Mouse (Mus musculus): ENCODE results near the gene Slc33a1. TPM values are rescaled to one million over a fixed set of nuclear protein-coding genes. Genes with fewer than 3 reads are reported as not detected.
A peak's percentile ranks its signal among the peaks of the same experiment; 100 is the strongest.

The Slc33a1 gene
- 16.5 and 17.6 TPM in 2 replicates for polyA plus RNA-seq (2015; fragmentation: Nextera tagmentation; extraction: Ambion mirVana)

DNA sequence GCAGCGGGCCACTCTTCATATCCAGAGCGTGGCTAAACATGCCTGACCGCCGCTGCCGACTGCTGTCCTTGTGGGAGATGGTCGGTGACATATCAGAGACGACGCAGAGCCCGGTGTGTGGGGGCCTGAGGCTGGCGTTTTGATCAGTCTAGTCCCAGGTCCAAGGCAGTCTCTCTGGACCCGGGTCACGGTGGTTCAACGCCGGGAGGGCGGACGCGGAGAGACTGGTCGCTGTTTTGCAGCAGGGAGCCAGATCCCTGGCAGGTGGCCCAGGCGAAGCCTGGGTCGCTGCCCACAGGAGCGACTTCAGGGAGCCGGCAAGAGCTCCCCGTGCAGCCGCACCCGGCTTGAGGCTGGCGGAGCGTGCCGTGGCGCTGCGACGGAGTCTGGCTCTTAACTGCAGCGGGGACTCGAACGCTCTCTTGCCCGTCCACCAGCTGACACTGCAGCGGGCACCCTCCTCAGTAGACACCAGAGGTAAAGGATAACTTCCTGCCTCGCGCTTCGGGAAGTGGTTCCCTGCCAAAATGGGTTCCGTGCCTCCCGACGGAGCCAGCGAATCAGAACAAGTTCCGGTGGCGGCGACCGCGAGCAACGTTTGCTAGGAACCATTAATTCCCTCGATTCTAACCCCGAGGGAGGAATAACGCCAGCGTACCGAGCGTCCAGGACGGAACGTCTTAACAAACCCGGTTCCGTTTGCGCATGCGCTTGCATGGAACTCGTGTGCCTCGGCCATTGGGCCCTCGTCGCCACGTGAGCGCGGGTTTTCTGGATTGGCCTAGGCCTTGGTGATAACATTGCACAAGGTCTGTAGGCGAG is at the start of gene Slc33a1:
Gene Slc33a1 (minus strand): TSS at position 669 of the 822 bp plus-strand sequence.
- WGBS = under 1% methylated on average over 69 of the region's 69 CpGs
- H3K27ac ChIP-seq = peak within 1 kb of the TSS; percentile 91
- peak within 1 kb of the TSS; percentile 80 for H3K9ac ChIP-seq
- no peaks in the 10 kb centered on the region for H3K36me3 ChIP-seq
- peak within 1 kb of the TSS; percentile 71 for H3K4me2 ChIP-seq
- peaks cover 10% of the 10 kb centered on the region; the same call in 1 of the 2 replicates for H3K4me1 ChIP-seq
- ATAC-seq (ENCODE audit: insufficient number of reproducible peaks, low FRiP score, low TSS enrichment, low read depth) = peak; percentile 94
- peaks cover 3% of the 10 kb centered on the region; the same call in 1 of the 2 replicates for H3K27me3 ChIP-seq
- H3K9me3 ChIP-seq = no peaks in the 10 kb centered on the region
- H3K4me3 ChIP-seq = peak within 1 kb of the TSS; percentile 94

GRCm38 (mm10) chr3:63988722-63989440 is 24.3 kb upstream of the Slc33a1 start:
- 89% methylated on average over 3 of the region's 3 CpGs for WGBS
- H3K9ac ChIP-seq = no peak overlapping the region
- no peaks in the 10 kb centered on the region for H3K4me1 ChIP-seq
- no peak for ATAC-seq (ENCODE audit: insufficient number of reproducible peaks, low FRiP score, low TSS enrichment, low read depth)
- no peak overlapping the region for H3K4me3 ChIP-seq
- no peaks in the 10 kb centered on the region for H3K9me3 ChIP-seq
- no peak overlapping the region for H3K4me2 ChIP-seq
- no peaks in the 10 kb centered on the region for H3K27me3 ChIP-seq
- H3K27ac ChIP-seq = no peak overlapping the region
- peaks cover 54% of the 10 kb centered on the region for H3K36me3 ChIP-seq

DNA sequence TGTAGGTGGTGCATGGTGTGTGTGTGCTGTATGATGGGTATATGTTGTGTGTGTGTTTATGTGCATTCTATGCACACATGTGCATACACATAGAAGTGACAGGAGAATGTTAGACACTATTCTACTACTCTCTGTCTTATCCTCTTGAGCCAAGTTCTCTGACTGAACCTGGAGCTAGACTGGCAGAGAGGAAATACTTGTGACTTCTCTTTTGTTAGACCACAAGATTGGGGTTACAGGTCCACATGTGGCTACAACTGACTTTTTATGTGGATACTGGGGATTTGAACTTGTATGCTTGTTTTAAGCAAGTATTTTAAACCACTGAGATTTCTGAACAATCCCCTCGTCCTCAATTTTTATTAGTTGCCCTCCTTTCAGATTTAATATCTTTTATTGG is 22.1 kb upstream of the Slc33a1 start:
- whole genome bisulfite sequencing = 55% methylated on average over 1 of the region's 1 CpGs
- no peak overlapping the region for H3K9ac ChIP-seq
- no peaks in the 10 kb centered on the region for H3K27me3 ChIP-seq
- H3K36me3 ChIP-seq = peaks cover 43% of the 10 kb centered on the region
- no peaks in the 10 kb centered on the region for H3K9me3 ChIP-seq
- no peak overlapping the region for H3K4me2 ChIP-seq
- H3K27ac ChIP-seq = no peak overlapping the region
- H3K4me3 ChIP-seq = no peak overlapping the region
- no peaks in the 10 kb centered on the region for H3K4me1 ChIP-seq
- ATAC-seq (ENCODE audit: insufficient number of reproducible peaks, low FRiP score, low TSS enrichment, low read depth) = no peak

GRCm38 (mm10) chr3:63977895-63978294 is 13.3 kb upstream of the Slc33a1 start:
- H3K36me3 ChIP-seq = peaks cover 16% of the 10 kb centered on the region
- H3K9me3 ChIP-seq = no peaks in the 10 kb centered on the region
- no peaks in the 10 kb centered on the region for H3K27me3 ChIP-seq
- H3K4me3 ChIP-seq = no peak overlapping the region
- H3K4me2 ChIP-seq = no peak overlapping the region
- no peak overlapping the region for H3K27ac ChIP-seq
- no peak overlapping the region for H3K9ac ChIP-seq
- no peak for ATAC-seq (ENCODE audit: insufficient number of reproducible peaks, low FRiP score, low TSS enrichment, low read depth)
- WGBS = 40% methylated on average over 4 of the region's 4 CpGs
- peaks cover 13% of the 10 kb centered on the region for H3K4me1 ChIP-seq

DNA sequence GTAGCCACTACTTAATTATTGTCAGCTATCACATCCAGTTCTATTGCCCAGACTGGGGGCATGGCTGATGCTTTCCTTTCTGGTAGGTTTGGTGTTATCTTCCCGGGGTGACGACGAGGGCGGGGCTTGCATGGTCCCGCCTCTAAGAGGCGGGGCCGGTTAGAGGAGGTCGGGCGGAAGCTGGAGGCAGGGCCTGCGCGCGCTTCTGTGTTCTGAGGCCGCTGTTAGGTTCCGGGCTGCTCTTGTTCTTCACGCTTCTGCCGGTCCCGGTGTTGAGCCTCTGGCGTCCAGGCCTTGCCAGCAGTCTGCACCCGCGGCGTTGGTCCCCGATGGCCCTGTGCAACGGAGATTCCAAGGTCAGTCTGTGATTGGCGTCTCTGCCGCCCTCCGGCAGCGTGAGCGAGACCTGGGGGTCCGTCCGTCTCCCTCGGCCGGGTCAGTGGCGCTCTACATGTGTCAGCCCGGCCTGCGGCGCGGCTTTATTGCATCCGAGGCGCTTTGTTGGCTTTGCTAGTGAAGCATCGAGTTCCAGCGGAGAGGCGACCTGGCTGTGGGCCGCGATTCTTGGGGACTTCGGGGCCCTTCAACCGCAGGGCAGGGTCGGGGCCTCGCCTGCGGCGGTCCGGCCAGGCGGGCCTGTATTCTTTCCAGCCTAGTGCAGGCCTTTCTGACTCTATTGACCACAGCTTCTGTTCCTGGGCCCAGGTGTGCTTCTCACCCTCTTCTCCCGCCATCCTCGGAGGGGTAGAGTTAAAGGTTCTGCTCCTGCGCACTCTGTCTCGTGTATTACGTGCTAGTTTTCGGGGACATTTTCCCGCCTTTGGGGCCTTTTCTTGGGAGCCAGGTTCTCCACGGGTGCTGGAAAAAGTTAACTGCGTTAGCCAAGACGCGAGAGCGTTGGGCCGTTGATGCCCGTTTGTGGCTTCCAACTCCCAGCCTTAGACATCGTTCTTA is 11.7 kb upstream of the Slc33a1 start, which contains the start of gene Gmps:
Gene Gmps (plus strand): TSS at position 152 of the 954 bp plus-strand sequence.
- ATAC-seq (ENCODE audit: insufficient number of reproducible peaks, low FRiP score, low TSS enrichment, low read depth) = peak; percentile 92
- Histone ChIP-seq H3K4me2 (peak within 1 kb of the TSS; percentile 57), H3K9me3 (no peaks in the 10 kb centered on the region), H3K27me3 (no peaks in the 10 kb centered on the region), H3K9ac (peak within 1 kb of the TSS; percentile 93), H3K36me3 (peaks cover 10% of the 10 kb centered on the region), H3K4me1 (peaks cover 13% of the 10 kb centered on the region), H3K4me3 (peak within 1 kb of the TSS; percentile 91), H3K27ac (peak within 1 kb of the TSS; percentile 94)
- WGBS = under 1% methylated on average over 67 of the region's 67 CpGs

- peaks cover 10% of the 10 kb centered on the region; the same call in 1 of the 2 replicates for H3K4me1 ChIP-seq
- H3K4me2 ChIP-seq = no peak overlapping the region
- peaks cover 3% of the 10 kb centered on the region; the same call in 1 of the 2 replicates for H3K27me3 ChIP-seq
- no peak overlapping the region for H3K4me3 ChIP-seq
- WGBS = 77% methylated on average over 2 of the region's 2 CpGs
- H3K9me3 ChIP-seq = no peaks in the 10 kb centered on the region
- H3K27ac ChIP-seq = no peak overlapping the region
- H3K9ac ChIP-seq = no peak overlapping the region
- no peak for ATAC-seq (ENCODE audit: insufficient number of reproducible peaks, low FRiP score, low TSS enrichment, low read depth)
- no peaks in the 10 kb centered on the region for H3K36me3 ChIP-seq
These were observed 1.4 kb upstream of the Slc33a1 start for GRCm38 (mm10) chr3:63965929-63966328.

- no peaks in the 10 kb centered on the region for H3K36me3 ChIP-seq
- H3K4me2 ChIP-seq = peak overlapping the region; percentile 71
- ATAC-seq (ENCODE audit: insufficient number of reproducible peaks, low FRiP score, low TSS enrichment, low read depth) = no peak
- H3K4me1 ChIP-seq = peaks cover 10% of the 10 kb centered on the region; the same call in 1 of the 2 replicates
- 76% methylated on average over 6 of the region's 6 CpGs for WGBS
- peak overlapping the region; percentile 94 for H3K4me3 ChIP-seq
- no peaks in the 10 kb centered on the region for H3K9me3 ChIP-seq
- H3K27ac ChIP-seq = peak overlapping the region; percentile 91
- peak overlapping the region; percentile 80; the same call in 1 of the 2 replicates for H3K9ac ChIP-seq
- H3K27me3 ChIP-seq = peaks cover 3% of the 10 kb centered on the region; the same call in 1 of the 2 replicates
These were observed 318 bp upstream of the Slc33a1 start for GRCm38 (mm10) chr3:63964922-63965249.

DNA sequence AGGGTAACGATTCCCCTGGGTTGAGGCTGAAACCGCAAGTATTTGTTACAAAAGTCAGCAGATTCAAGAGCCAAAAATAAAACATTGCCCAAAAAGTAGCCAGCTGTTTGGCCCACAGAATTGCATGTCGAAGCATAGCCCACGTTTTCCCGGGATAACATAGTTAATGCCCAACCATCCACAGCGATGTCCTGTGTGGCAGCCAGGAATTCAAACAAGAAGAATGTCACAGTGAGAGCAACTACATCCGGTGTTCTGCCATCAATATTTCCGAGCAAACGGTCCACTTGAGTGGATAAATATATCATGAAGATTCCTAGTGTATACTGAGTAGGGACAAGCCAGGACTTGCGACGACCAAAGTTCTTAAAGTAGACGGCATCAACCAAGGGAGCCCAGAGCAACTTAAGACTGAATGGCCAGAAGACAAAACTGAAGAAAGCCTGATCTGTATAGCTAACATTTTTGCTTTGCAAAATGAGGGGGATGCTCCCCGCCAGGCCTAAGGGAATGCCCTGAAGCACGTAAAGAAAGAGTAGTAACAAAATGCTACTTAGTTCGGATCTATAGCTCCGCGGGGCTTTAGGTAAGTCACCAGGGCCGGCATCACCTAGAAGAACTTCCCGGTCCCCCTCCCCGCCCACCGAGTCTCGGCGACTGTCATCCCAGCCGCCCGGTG is 1.0 kb downstream of the Slc33a1 start:
- H3K9ac ChIP-seq = peak overlapping the region; percentile 80
- peaks cover 10% of the 10 kb centered on the region; the same call in 1 of the 2 replicates for H3K4me1 ChIP-seq
- H3K9me3 ChIP-seq = no peaks in the 10 kb centered on the region
- 5% methylated on average over 25 of the region's 25 CpGs for WGBS
- peak overlapping the region; percentile 91 for H3K27ac ChIP-seq
- H3K4me3 ChIP-seq = peak overlapping the region; percentile 94
- no peak for ATAC-seq (ENCODE audit: insufficient number of reproducible peaks, low FRiP score, low TSS enrichment, low read depth)
- H3K4me2 ChIP-seq = peak overlapping the region; percentile 71
- peaks cover 3% of the 10 kb centered on the region; the same call in 1 of the 2 replicates for H3K27me3 ChIP-seq
- H3K36me3 ChIP-seq = no peaks in the 10 kb centered on the region

- no peak overlapping the region for H3K4me3 ChIP-seq
- WGBS = 79% methylated on average over 3 of the region's 3 CpGs
- no peak overlapping the region for H3K27ac ChIP-seq
- H3K36me3 ChIP-seq = peaks cover 6% of the 10 kb centered on the region; the same call in 1 of the 2 replicates
- no peaks in the 10 kb centered on the region for H3K27me3 ChIP-seq
- no peak overlapping the region for H3K9ac ChIP-seq
- no peaks in the 10 kb centered on the region for H3K4me1 ChIP-seq
- no peak overlapping the region for H3K4me2 ChIP-seq
- H3K9me3 ChIP-seq = no peaks in the 10 kb centered on the region
- no peak for ATAC-seq (ENCODE audit: insufficient number of reproducible peaks, low FRiP score, low TSS enrichment, low read depth)
These were observed 14.7 kb downstream of the Slc33a1 start for GRCm38 (mm10) chr3:63949837-63950236.

- Histone ChIP-seq H3K9me3 (no peaks in the 10 kb centered on the region), H3K27me3 (no peaks in the 10 kb centered on the region), H3K4me1 (no peaks in the 10 kb centered on the region), H3K4me3 (no peak overlapping the region), H3K9ac (no peak overlapping the region), H3K27ac (no peak overlapping the region), H3K36me3 (peaks cover 14% of the 10 kb centered on the region; the same call in 1 of the 2 replicates), H3K4me2 (no peak overlapping the region)
- ATAC-seq (ENCODE audit: insufficient number of reproducible peaks, low FRiP score, low TSS enrichment, low read depth) = no peak
- 84% methylated on average over 2 of the region's 2 CpGs for WGBS
These were observed 23.2 kb downstream of the Slc33a1 start for GRCm38 (mm10) chr3:63941204-63941850.

Measured in limb, embryonic 15.5 days (tissue).